8 mouse cellular contexts compared by ENCODE assay signal in genomic region chr16:32659385-32659784, GRCm38 (mm10). TPM values are rescaled to one million over a fixed set of nuclear protein-coding genes. Genes with fewer than 3 reads are reported as not detected.
DNase-seq lines count a peak whose midpoint lies in the region; ATAC-seq and TF ChIP-seq lines count a peak whose summit lies in the region.

No protein-coding gene starts in this region.

- 17% methylated on average over 8 of the region's 8 CpGs for WGBS in liver, embryonic 12.5 days (ENCODE audit: insufficient replicate concordance)

- H3K4me3 ChIP-seq in C2C12 (ENCODE audit: insufficient read depth, poor library complexity, severe bottlenecking): no peak overlapping the region
- H3K4me3 ChIP-seq in liver, embryonic 12.5 days: peak overlapping the region; percentile 28; the same call in 1 of the 2 replicates

- H3K36me3 ChIP-seq in C2C12 (ENCODE audit: control insufficient read depth, insufficient read depth): peaks cover 14% of the 10 kb centered on the region
- peaks cover 9% of the 10 kb centered on the region; the same call in 1 of the 2 replicates for H3K36me3 ChIP-seq in liver, embryonic 12.5 days

- peak; percentile 51 for TF ChIP-seq CTCF in C2C12 (IDR thresholded peaks at IDR 0.05; ENCODE audit: control insufficient read depth, insufficient read depth, insufficient read length)

- H3K9ac ChIP-seq in liver, embryonic 12.5 days: peak overlapping the region; percentile 37; the same call in 1 of the 2 replicates

- H3K79me2 ChIP-seq in C2C12 (ENCODE audit: control insufficient read depth, insufficient read depth): peaks cover 96% of the 10 kb centered on the region

- DNase-seq in adrenal gland, adult (ENCODE audit: inconsistent age in 2 of 2, low spot score in 1 of 2): peak; percentile 82 to 94
- DNase-seq in embryo, embryonic 10.5 days (ENCODE audit: low spot score): peak; percentile 89
- DNase-seq in heart, adult 9 months (ENCODE audit: low spot score in 2 of 2): peak; percentile 63 to 71
- DNase-seq in kidney, adult 9 months: peak; percentile 76
- peak; percentile 61 for DNase-seq in neural tube, embryonic 10.5 days (ENCODE audit: extremely low spot score, low spot score)

- H3K79me3 ChIP-seq in C2C12 (ENCODE audit: low read depth): peaks cover 66% of the 10 kb centered on the region

- peaks cover 86% of the 10 kb centered on the region for H3K4me1 ChIP-seq in liver, embryonic 12.5 days

- H3K4me2 ChIP-seq in liver, embryonic 12.5 days: peak overlapping the region; percentile 66

- H3K27me3 ChIP-seq in C2C12 (ENCODE audit: control insufficient read depth, insufficient read depth, insufficient read length): no peaks in the 10 kb centered on the region
- H3K27me3 ChIP-seq in liver, embryonic 12.5 days (replicated peaks): no peaks in the 10 kb centered on the region

- peak overlapping the region; percentile 28 for H3ac ChIP-seq in C2C12 (ENCODE audit: control insufficient read depth, insufficient read length, low read depth)

- H3K27ac ChIP-seq in liver, embryonic 12.5 days: peak overlapping the region; percentile 41; the same call in 1 of the 2 replicates

- no peak for ATAC-seq in liver, embryonic 12.5 days
- no peak for ATAC-seq in megakaryocyte-erythroid progenitor cell, adult 5-6 weeks (replicated peaks; ENCODE audit: low FRiP score, low TSS enrichment, poor library complexity, severe bottlenecking)

- H3K9me3 ChIP-seq in liver, embryonic 12.5 days (replicated peaks): no peaks in the 10 kb centered on the region

TF ChIP-seq in C2C12, 6 proteins besides CTCF, POLR2A, EP300 and RAD21:
- no peak for TF ChIP-seq MAX (IDR thresholded peaks at IDR 0.05)
- no peak for TF ChIP-seq CEBPB (IDR thresholded peaks at IDR 0.05; ENCODE audit: low read depth)

RNA-seq across cellular contexts. Expression of gene Tnk2, which starts 15.7 kb away (rescaled TPM):
- polyA plus RNA-seq in C2C12 (2012; fragmentation: generic; extraction: Trizol): 78.4 TPM
- polyA plus RNA-seq in liver, embryonic 12.5 days (2016; fragmentation: Nextera tagmentation; extraction: Ambion mirVana): 6.3 and 6.6 TPM in 2 replicates
- total RNA-seq in megakaryocyte-erythroid progenitor cell, adult 5-6 weeks (2014; fragmentation: Nextera tagmentation): 45.7 and 54.4 TPM in 2 replicates
- 27.7 and 28.6 TPM in 2 replicates for total RNA-seq in megakaryocyte-erythroid progenitor cell, adult 5-6 weeks (2017)

RNA-seq across cellular contexts. Expression of gene Tfrc, which starts 50.7 kb away (rescaled TPM):
- 25.1 TPM for polyA plus RNA-seq in C2C12 (2012; fragmentation: generic; extraction: Trizol)
- 327 and 339 TPM in 2 replicates for polyA plus RNA-seq in liver, embryonic 12.5 days (2016; fragmentation: Nextera tagmentation; extraction: Ambion mirVana)
- total RNA-seq in megakaryocyte-erythroid progenitor cell, adult 5-6 weeks (2014; fragmentation: Nextera tagmentation): 316 and 327 TPM in 2 replicates
- total RNA-seq in megakaryocyte-erythroid progenitor cell, adult 5-6 weeks (2017): 261 and 333 TPM in 2 replicates

Comparison
In these comparisons a context has a peak if more than half of its experiments do, and no peak if none do; other contexts are left out.
1. RNA of gene Tnk2, which starts 15.7 kb away (polyA plus RNA-seq): 78.4 TPM in C2C12 (single experiment); 6.3 to 6.6 TPM in liver, embryonic 12.5 days; every median in the first group is over 10 times any median in the second.
2. RNA of gene Tfrc, which starts 50.7 kb away (polyA plus RNA-seq): 327 to 339 TPM in liver, embryonic 12.5 days; 25.1 TPM in C2C12 (single experiment); every median in the first group is over 10 times any median in the second.
3. Peak in every context shown above with its lines, with median percentiles within 50 percentile points of each other: DNase-seq.